ENCODE assay signal across 8 mouse cellular contexts in the genomic region with DNA sequence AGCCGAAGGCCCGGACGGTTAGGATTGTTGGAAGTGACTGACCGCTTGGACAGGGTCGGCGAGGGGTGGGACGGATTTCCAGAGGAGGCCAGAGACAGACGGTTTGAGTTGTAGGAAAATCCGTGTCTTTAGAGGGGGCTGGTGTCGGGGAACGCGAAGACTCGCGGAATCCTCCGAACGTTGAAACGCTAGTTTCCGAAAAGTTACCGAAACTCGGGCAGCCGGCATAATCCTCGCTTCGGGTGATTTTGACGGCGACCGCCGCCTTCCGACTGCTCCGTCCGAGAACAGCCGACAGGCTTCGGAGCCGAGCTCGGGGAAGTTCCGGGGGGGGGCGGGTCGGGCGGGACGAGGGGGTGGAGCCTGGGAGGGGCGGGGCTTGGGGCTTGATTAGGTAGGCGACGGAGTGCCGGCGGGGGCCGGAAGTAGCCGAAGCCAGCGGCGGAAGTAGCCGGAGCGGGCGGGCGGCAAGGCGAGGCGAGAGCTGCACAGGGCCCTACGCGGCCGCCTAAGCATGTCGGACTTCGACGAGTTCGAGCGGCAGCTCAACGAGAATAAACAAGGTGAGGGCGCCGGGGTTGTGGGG. TPM values are rescaled to one million over a fixed set of nuclear protein-coding genes. Genes with fewer than 3 reads are reported as not detected.
A peak's percentile ranks its signal among the peaks of the same experiment; 100 is the strongest.
DNase-seq lines count a peak whose midpoint lies in the region; ATAC-seq and TF ChIP-seq lines count a peak whose summit lies in the region.

A gene (plus strand): TSS at position 370 of the 586 bp plus-strand sequence.

- peak within 1 kb of the TSS; percentile 99 for H3K9ac ChIP-seq in ES-E14 (ENCODE audit: insufficient read depth, low read depth, low read length, poor library complexity, severe bottlenecking)
- peak within 1 kb of the TSS; percentile 93 for H3K9ac ChIP-seq in forebrain, embryonic 14.5 days (ENCODE audit: low read length)
- peak within 1 kb of the TSS; percentile 85 for H3K9ac ChIP-seq in neural tube, embryonic 15.5 days (replicated peaks)

- H3K27me3 ChIP-seq in forebrain, embryonic 14.5 days (replicated peaks; ENCODE audit: control insufficient read depth, insufficient read depth, low read length), result peaks cover 13% of the 10 kb centered on the region; the same call in 1 of the 2 replicates
- no peaks in the 10 kb centered on the region for H3K27me3 ChIP-seq in neural tube, embryonic 15.5 days (replicated peaks)

- in situ Hi-C loops in ES-E14 (cut with MboI; ENCODE audit: low sequenced_read_pairs in 2 of 2, unreplicated experiment in 2 of 2), result no loop called here

- under 1% methylated on average over 58 of the region's 65 CpGs for WGBS in forebrain, embryonic 14.5 days
- under 1% methylated on average over 63 of the region's 65 CpGs for WGBS in large intestine, adult 2 months
- WGBS in neural tube, embryonic 15.5 days, result under 1% methylated on average over 55 of the region's 65 CpGs

- DNase-seq in ES-E14 (ENCODE audit: low read depth, low spot score), result no peak
- DNase-seq in cerebellum, adult 11-12 months, result peak; percentile 96
- DNase-seq in forebrain, embryonic 14.5 days (ENCODE audit: low spot score), result peak; percentile 95
- DNase-seq in heart, postnatal 10 days, result peak; percentile 96
- no peak for DNase-seq in large intestine, adult 2 months (ENCODE audit: low read depth, low spot score)
- peak; percentile 92 to 93 for DNase-seq in lung, adult 18-20 months
- peak; percentile 99 for DNase-seq in testis, postnatal 10 days (ENCODE audit: low spot score)

- peak within 1 kb of the TSS; percentile 99 for H3K27ac ChIP-seq in ES-E14 (ENCODE audit: insufficient read depth, low read depth, low read length, poor library complexity, severe bottlenecking)
- peak within 1 kb of the TSS; percentile 98 for H3K27ac ChIP-seq in forebrain, embryonic 14.5 days (ENCODE audit: low read depth, low read length)
- H3K27ac ChIP-seq in neural tube, embryonic 15.5 days (replicated peaks), result peak within 1 kb of the TSS; percentile 99

- ATAC-seq in forebrain, embryonic 14.5 days, result peak; percentile 81
- ATAC-seq in neural tube, embryonic 15.5 days (ENCODE audit: low FRiP score), result peak; percentile 83

- H3K36me3 ChIP-seq in ES-E14 (ENCODE audit: control insufficient read depth, insufficient read depth, low read length, poor library complexity, severe bottlenecking), result peaks cover 10% of the 10 kb centered on the region
- H3K36me3 ChIP-seq in forebrain, embryonic 14.5 days (ENCODE audit: control insufficient read depth, insufficient read depth, low read length), result peaks cover 13% of the 10 kb centered on the region
- H3K36me3 ChIP-seq in neural tube, embryonic 15.5 days, result peaks cover 7% of the 10 kb centered on the region; the same call in 1 of the 2 replicates

- intact Hi-C loops in heart, postnatal 10 days (cut with DNase I), result loop anchor here (2.0 to 5.0 kb wide), 3 partner anchors 47 to 250 kb away; a partner anchor contains a TSS

- H3K4me2 ChIP-seq in forebrain, embryonic 14.5 days (ENCODE audit: low read length), result peak within 1 kb of the TSS; percentile 73
- H3K4me2 ChIP-seq in neural tube, embryonic 15.5 days, result peak within 1 kb of the TSS; percentile 78

- H3K4me1 ChIP-seq in ES-E14 (ENCODE audit: control insufficient read depth in 2 of 2, insufficient read depth in 2 of 2, low read length in 2 of 2, poor library complexity in 1 of 2), result peaks cover 0 to 16% of the 10 kb centered on the region in 2 experiments; a peak in 3 of 4 replicates
- peaks cover 23% of the 10 kb centered on the region for H3K4me1 ChIP-seq in forebrain, embryonic 14.5 days (ENCODE audit: control insufficient read depth, insufficient read depth, low read length)
- H3K4me1 ChIP-seq in neural tube, embryonic 15.5 days, result peaks cover 73% of the 10 kb centered on the region

- H3K9me3 ChIP-seq in ES-E14 (ENCODE audit: control insufficient read depth, insufficient read depth, low read depth, low read length), result no peaks in the 10 kb centered on the region
- H3K9me3 ChIP-seq in forebrain, embryonic 14.5 days (replicated peaks; ENCODE audit: control insufficient read depth, low read length), result no peaks in the 10 kb centered on the region
- H3K9me3 ChIP-seq in neural tube, embryonic 15.5 days (replicated peaks), result no peaks in the 10 kb centered on the region

- H3K4me3 ChIP-seq in ES-E14 (ENCODE audit: insufficient read depth in 1 of 2, low read depth in 1 of 2, low read length in 2 of 2, poor library complexity in 1 of 2, severe bottlenecking in 1 of 2), result peak within 1 kb of the TSS; percentile 86 to 94
- H3K4me3 ChIP-seq in forebrain, embryonic 14.5 days (ENCODE audit: low read depth, low read length), result peak within 1 kb of the TSS; percentile 77
- peak within 1 kb of the TSS; percentile 66 for H3K4me3 ChIP-seq in neural tube, embryonic 15.5 days (replicated peaks)

TF ChIP-seq in ES-E14, 5 proteins besides CTCF, POLR2A, EP300 and RAD21:
- TF ChIP-seq HCFC1 (IDR thresholded peaks at IDR 0.05; ENCODE audit: borderline replicate concordance, insufficient read depth, low read length) (peak; percentile 56; the same call in 1 of the 2 replicates), MAFK (IDR thresholded peaks at IDR 0.05; ENCODE audit: insufficient read depth, low read depth, low read length) (no peak)

RNA-seq across cellular contexts. Expression of the gene that starts here (rescaled TPM):
- 222 and 262 TPM in 2 replicates for total RNA-seq in ES-E14 (2012; rRNA removed)
- 124 and 133 TPM in 2 replicates for polyA plus RNA-seq in forebrain, embryonic 14.5 days (2014; fragmentation: Nextera tagmentation; extraction: Ambion mirVana)
- 100 to 1,000 TPM; 102 to 109 TPM for total RNA-seq in heart, postnatal 10 days (2021)
- polyA plus RNA-seq in large intestine, adult 2 months (2012; rRNA removed), result 150 and 173 TPM in 2 replicates
- 94.2 and 105 TPM in 2 replicates for polyA plus RNA-seq in neural tube, embryonic 15.5 days (2015; fragmentation: Nextera tagmentation; extraction: Ambion mirVana)

Comparison
In these comparisons a context has a peak if more than half of its experiments do, and no peak if none do; other contexts are left out.
1. DNase-seq: peak in cerebellum, adult 11-12 months (single experiment), forebrain, embryonic 14.5 days (single experiment), heart, postnatal 10 days (2 of 2), lung, adult 18-20 months (2 of 2) and testis, postnatal 10 days (single experiment); none in ES-E14 (single experiment) and large intestine, adult 2 months (single experiment).
2. Peak in every context shown above with its lines, with median percentiles within 50 percentile points of each other: H3K27ac ChIP-seq, H3K4me3 ChIP-seq and H3K9ac ChIP-seq.